Mouse (Mus musculus) lung, postnatal 14 days (tissue): ENCODE results near the gene Gm28035.

Experiments
- DNase-seq: peaks from one replicate; pipeline ENCODE4 v3.0.0; 2021

Gm28035 gene

GRCm38 (mm10) chr2:30238906-30239465, 1.4 kb upstream of the Gm28035 start:
- DNase-seq = no peak

- peak; percentile 71 for DNase-seq
Measured at GRCm38 (mm10) chr2:30239777-30240176, 590 bp upstream of the Gm28035 start.

GRCm38 (mm10) chr2:30242509-30242908, 2.1 kb downstream of the Gm28035 start:
- DNase-seq = peak; percentile 71

GRCm38 (mm10) chr2:30243391-30243790, 3.0 kb downstream of the Gm28035 start:
- DNase-seq = no peak

- no peak for DNase-seq
Measured at GRCm38 (mm10) chr2:30244595-30245178, 4.3 kb downstream of the Gm28035 start.

- DNase-seq = no peak
Measured at GRCm38 (mm10) chr2:30247036-30247435, 6.7 kb downstream of the Gm28035 start.

- DNase-seq = no peak
Measured at GRCm38 (mm10) chr2:30247681-30248080, 7.3 kb downstream of the Gm28035 start.

- no peak for DNase-seq
Measured at GRCm38 (mm10) chr2:30249182-30249581, 8.8 kb downstream of the Gm28035 start.

- no peak for DNase-seq
Measured at GRCm38 (mm10) chr2:30250166-30251128, 10.1 kb downstream of the Gm28035 start.

GRCm38 (mm10) chr2:30251417-30252104, 11.2 kb downstream of the Gm28035 start:
- peak; percentile 34 for DNase-seq

- no peak for DNase-seq
Measured at GRCm38 (mm10) chr2:30252521-30252920, 12.2 kb downstream of the Gm28035 start.

- DNase-seq = no peak
Measured at GRCm38 (mm10) chr2:30253809-30254208, 13.4 kb downstream of the Gm28035 start.

- no peak for DNase-seq
Measured at GRCm38 (mm10) chr2:30255631-30256395, 15.4 kb downstream of the Gm28035 start.

- no peak for DNase-seq
Measured at GRCm38 (mm10) chr2:30256616-30257350, 16.4 kb downstream of the Gm28035 start.

- DNase-seq = no peak
Measured at GRCm38 (mm10) chr2:30257699-30258460, 17.5 kb downstream of the Gm28035 start.

- peak; percentile 55 for DNase-seq
Measured at GRCm38 (mm10) chr2:30258600-30258999, 18.2 kb downstream of the Gm28035 start.

- DNase-seq = no peak
Measured at GRCm38 (mm10) chr2:30259131-30260064, 19.0 kb downstream of the Gm28035 start.

GRCm38 (mm10) chr2:30261064-30261736, 20.8 kb downstream of the Gm28035 start:
- DNase-seq = no peak
